Mouse (Mus musculus) heart, adult 2 months (tissue): Measurements from ENCODE around the gene Pfpl. TPM values are rescaled to one million over a fixed set of nuclear protein-coding genes. Genes with fewer than 3 reads are reported as not detected.

ENCODE experiments used
- DNase-seq, 2 experiments: peaks; one replicate each; pipeline ENCODE4 v3.0.0; 2021
- H3K27ac ChIP-seq: fragments of 200-600 bp; 2 replicates; pipeline ENCODE4 v1.8.1; 2022
- H3K27me3 ChIP-seq: fragments of 200-500 bp; 2 replicates; pipeline ENCODE4 v1.6.1; 2012; ENCODE audit warnings: mild to moderate bottlenecking, low read length, inconsistent platforms, mixed read lengths; ENCODE audit not compliant: control insufficient read depth, insufficient read depth
- H3K36me3 ChIP-seq: fragments of 200-500 bp; 2 replicates; pipeline ENCODE4 v1.6.1; 2012; ENCODE audit warnings: low read length, inconsistent platforms; ENCODE audit not compliant: control insufficient read depth, insufficient read depth
- H3K4me1 ChIP-seq: fragments of 200-500 bp; 2 replicates; pipeline ENCODE4 v1.6.1; 2011; ENCODE audit warnings: low read length; ENCODE audit not compliant: control insufficient read depth, insufficient read depth
- H3K4me3 ChIP-seq: fragments of 200-600 bp; 2 replicates; pipeline ENCODE4 v1.8.1; 2022
- H3K79me2 ChIP-seq: fragments of 200-500 bp; replicated peaks from 2 replicates; pipeline ENCODE4 v1.6.1; 2012; ENCODE audit warnings: mild to moderate bottlenecking, inconsistent platforms, low read length, moderate library complexity, mixed read lengths; ENCODE audit not compliant: control insufficient read depth, insufficient read depth
- H3K9ac ChIP-seq: fragments of 200-500 bp; 2 replicates; pipeline ENCODE4 v1.6.1; 2012; ENCODE audit warnings: low read depth, mild to moderate bottlenecking, control low read depth, inconsistent platforms, low read length, mixed read lengths
- CTCF ChIP-seq: fragments of 200-600 bp; IDR thresholded peaks from 2 replicates; pipeline ENCODE4 v1.8.1; 2022; ENCODE audit warnings: antibody characterized with exemption, mild to moderate bottlenecking, moderate library complexity
- EP300 ChIP-seq: fragments of 200-500 bp; IDR thresholded peaks from 2 replicates; pipeline ENCODE4 v1.6.1; 2011; ENCODE audit warnings: low read depth, low read length, control low read depth; ENCODE audit not compliant: insufficient read depth
- POLR2A ChIP-seq: fragments of 200-500 bp; IDR thresholded peaks from 2 replicates; pipeline ENCODE4 v1.6.1; 2011; ENCODE audit warnings: mild to moderate bottlenecking, low read depth, low read length, control low read depth; ENCODE audit not compliant: insufficient read depth
- WGBS: fragments of 180-500 bp; shearing (Covaris S2); methylation state at CpG from one replicate; pipeline ENCODE4 v1.1.7; 2018; 5-methylcytosine and 5-hydroxymethylcytosine counted together
- intact Hi-C: fragments of 180-260 bp; cut with DNase I; formaldehyde crosslinking; loops from one replicate; pipeline ENCODE4 v1.15.1; 2025
- polyA plus RNA-seq: library from polyadenylated mRNA; depleted of rRNA; stranded (reverse); fragments of >200 nt; gene quantifications from 2 replicates; pipeline ENCODE4 v1.2.3, GENCODE M21; 2012
- total RNA-seq, 2 experiments: library from RNA; stranded (reverse); gene quantifications; 2 replicates each; pipeline ENCODE4 v1.2.3; 2021

Pfpl gene
- total and polyA plus RNA-seq, 3 experiments = not detected

DNA sequence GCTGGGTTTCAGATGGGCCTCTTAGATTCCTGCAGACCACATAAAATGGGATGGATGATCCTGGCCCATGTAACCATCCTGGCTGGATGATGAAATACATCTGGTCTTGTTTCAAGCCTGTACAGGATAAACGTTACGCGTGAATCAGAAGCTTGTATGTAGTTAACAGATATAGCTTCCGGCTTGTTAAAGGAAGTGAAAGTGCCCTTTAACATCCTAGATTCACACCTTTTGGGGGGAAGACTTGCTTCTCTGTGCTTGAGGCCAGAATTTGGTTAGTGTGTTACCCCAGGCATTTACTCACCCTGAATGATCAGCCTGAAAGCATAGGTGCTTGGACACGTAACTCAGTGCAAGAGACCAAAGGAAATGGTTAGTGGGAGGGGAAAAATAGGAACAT lies 604 bp upstream of the Pfpl start:
- no peaks in the 10 kb centered on the region for H3K4me1 ChIP-seq
- no peaks in the 10 kb centered on the region for H3K27me3 ChIP-seq
- no peaks in the 10 kb centered on the region for H3K36me3 ChIP-seq
- intact Hi-C loops = no loop called here
- no peak overlapping the region for H3K9ac ChIP-seq
- WGBS = 75% methylated on average over 5 of the region's 5 CpGs
- H3K27ac ChIP-seq = no peak overlapping the region
- H3K79me2 ChIP-seq = no peaks in the 10 kb centered on the region
- no peak overlapping the region for H3K4me3 ChIP-seq
- no peak for TF ChIP-seq EP300
- no peak for TF ChIP-seq POLR2A
- no peak for TF ChIP-seq CTCF
- DNase-seq = no peak

DNA sequence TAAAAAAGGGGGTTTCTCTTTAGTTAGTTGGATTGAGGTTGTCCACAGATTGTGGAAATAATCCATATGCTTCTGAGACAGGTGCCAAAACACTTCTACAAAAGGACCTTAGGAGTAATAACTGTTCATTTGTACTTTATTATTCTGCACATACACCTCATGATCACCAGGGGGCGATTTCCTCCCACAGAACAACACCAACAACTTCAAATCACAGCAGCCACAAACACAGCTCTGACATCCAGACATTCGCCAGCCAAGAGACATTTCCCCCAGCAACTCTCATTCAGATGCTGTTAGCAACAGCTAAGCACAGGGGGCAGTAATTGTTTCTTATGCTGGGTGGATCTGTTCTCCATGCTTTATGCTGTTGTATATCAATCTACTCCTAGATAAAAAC lies 5.3 kb downstream of the Pfpl start:
- H3K4me1 ChIP-seq = no peaks in the 10 kb centered on the region; the same call in 1 of the 2 replicates
- intact Hi-C loops = loop anchor here (5.0 to 10.0 kb wide), 3 partner anchors 34 to 162 kb away; partner anchors contain the start of genes Dtx4 and Gm4952
- TF ChIP-seq POLR2A = no peak
- TF ChIP-seq EP300 = no peak
- peak; percentile 72 for TF ChIP-seq CTCF
- H3K9ac ChIP-seq = no peak overlapping the region
- WGBS = 12% methylated on average over 2 of the region's 2 CpGs
- no peaks in the 10 kb centered on the region for H3K36me3 ChIP-seq
- DNase-seq = peak in 1 of 2 experiments; percentile 50
- no peak overlapping the region for H3K27ac ChIP-seq
- no peaks in the 10 kb centered on the region for H3K27me3 ChIP-seq
- no peak overlapping the region for H3K4me3 ChIP-seq
- H3K79me2 ChIP-seq = no peaks in the 10 kb centered on the region

DNA sequence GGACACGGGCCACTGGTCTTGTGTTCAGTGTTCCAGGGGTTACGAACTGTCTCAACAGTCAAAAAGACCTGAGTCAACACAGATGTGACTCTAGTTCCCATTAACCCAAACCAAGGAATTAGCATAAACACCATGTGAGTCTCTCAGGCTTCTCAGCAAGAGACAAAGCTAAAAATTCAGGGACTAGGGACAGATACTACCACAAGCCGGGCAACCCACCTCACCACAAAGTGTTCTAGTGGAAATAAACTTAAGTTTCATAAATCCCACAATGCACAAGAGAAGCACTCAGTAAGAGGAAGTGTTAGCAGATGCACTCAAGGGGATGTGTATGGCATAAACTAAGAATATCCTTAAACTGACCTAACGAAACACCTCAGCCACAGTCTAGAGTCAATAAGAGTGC lies 7.3 kb downstream of the Pfpl start:
- 72% methylated on average over 4 of the region's 4 CpGs for WGBS
- H3K4me3 ChIP-seq = no peak overlapping the region
- H3K4me1 ChIP-seq = no peaks in the 10 kb centered on the region; the same call in 1 of the 2 replicates
- intact Hi-C loops = loop anchor here (10.0 kb wide), 1 partner anchor 160 kb away; the partner anchor contains the start of gene Gm4952
- H3K27me3 ChIP-seq = no peaks in the 10 kb centered on the region
- no peak overlapping the region for H3K9ac ChIP-seq
- TF ChIP-seq CTCF (no peak), EP300 (no peak), POLR2A (no peak)
- peak in 1 of 2 experiments; percentile 12 for DNase-seq
- H3K36me3 ChIP-seq = no peaks in the 10 kb centered on the region
- no peaks in the 10 kb centered on the region for H3K79me2 ChIP-seq
- no peak overlapping the region; the same call in 1 of the 2 replicates for H3K27ac ChIP-seq

DNA sequence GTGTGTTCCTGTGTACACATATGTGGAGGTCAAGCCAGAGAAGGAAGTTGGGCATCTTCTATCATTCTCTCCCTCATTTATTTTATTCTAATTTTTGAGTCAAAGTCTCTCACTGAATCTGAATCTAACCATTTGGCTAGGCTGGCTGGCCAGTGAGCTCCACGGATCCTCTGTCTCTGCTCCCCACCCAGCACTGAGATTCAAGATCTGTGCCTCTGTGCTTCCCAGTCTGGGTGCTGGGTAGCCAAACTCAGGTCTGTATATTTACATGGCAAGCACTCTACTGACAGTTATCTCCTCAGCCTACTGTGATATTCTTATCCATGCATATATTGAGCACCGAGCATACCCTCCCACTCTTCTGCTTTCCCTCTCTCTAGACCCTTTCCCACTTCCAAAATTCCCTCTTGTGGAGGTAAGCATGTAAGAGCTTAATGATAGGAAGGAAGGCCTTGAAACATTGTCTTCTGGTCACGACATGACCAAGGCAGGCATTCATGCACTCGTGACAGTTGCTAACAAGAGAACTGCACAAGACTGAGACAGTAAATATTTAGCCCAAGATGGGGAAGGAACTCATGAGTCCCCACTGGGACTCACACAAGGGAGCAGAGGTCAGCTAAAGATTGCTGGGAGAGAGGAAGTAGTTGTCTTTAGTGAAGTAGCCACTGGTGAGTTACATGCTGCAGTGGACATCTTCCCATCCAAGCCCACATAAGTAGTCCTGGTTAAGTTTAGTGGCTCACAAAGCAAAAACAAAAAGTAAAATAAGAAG lies 8.2 kb downstream of the Pfpl start:
- no peaks in the 10 kb centered on the region for H3K79me2 ChIP-seq
- TF ChIP-seq CTCF (no peak), POLR2A (no peak), EP300 (no peak)
- H3K9ac ChIP-seq = no peak overlapping the region
- H3K4me1 ChIP-seq = no peaks in the 10 kb centered on the region; the same call in 1 of the 2 replicates
- no peak overlapping the region for H3K4me3 ChIP-seq
- H3K27me3 ChIP-seq = no peaks in the 10 kb centered on the region
- intact Hi-C loops = loop anchor here (10.0 kb wide), 1 partner anchor 159 kb away; the partner anchor contains the start of gene Gm4952
- peak in 1 of 2 experiments; percentile 32 for DNase-seq
- H3K27ac ChIP-seq = peak overlapping the region; percentile 41
- WGBS = 68% methylated on average over 4 of the region's 4 CpGs
- H3K36me3 ChIP-seq = no peaks in the 10 kb centered on the region

DNA sequence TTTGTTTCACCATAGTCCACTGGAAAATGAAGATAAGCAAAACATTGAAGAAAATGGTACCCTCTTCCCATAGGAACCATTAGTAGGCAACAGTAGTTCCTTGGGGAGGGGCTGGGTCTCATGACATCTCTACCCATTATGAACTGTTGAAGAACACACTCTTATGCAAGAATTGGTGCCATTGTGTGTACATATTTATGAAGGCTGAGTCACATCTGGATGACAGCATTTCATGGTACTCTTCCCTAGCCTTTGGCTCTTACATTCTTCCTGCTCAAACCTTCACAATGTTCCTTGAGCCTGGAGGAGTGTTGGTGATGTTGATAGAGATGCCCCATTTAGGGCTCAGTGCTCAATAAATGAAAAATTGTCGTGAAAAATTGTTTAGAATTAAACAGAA lies 11.9 kb downstream of the Pfpl start:
- Histone ChIP-seq H3K36me3 (no peaks in the 10 kb centered on the region), H3K9ac (no peak overlapping the region), H3K27ac (peak overlapping the region; percentile 2; the same call in 1 of the 2 replicates), H3K27me3 (no peaks in the 10 kb centered on the region), H3K79me2 (no peaks in the 10 kb centered on the region), H3K4me1 (no peaks in the 10 kb centered on the region; the same call in 1 of the 2 replicates), H3K4me3 (no peak overlapping the region)
- WGBS = 40% methylated on average over 1 of the region's 1 CpGs
- TF ChIP-seq EP300 = no peak
- TF ChIP-seq POLR2A = no peak
- TF ChIP-seq CTCF = no peak
- intact Hi-C loops = loop anchor here (10.0 kb wide), 1 partner anchor 155 kb away; the partner anchor contains the start of gene Gm4952
- DNase-seq = no peak
